Mouse (Mus musculus) embryo, embryonic 11 days (tissue): ENCODE data around the gene Dtnb.

Experiments used
- DNase-seq: peaks from one replicate; pipeline ENCODE4 v3.0.0-alpha.2; 2015

Gene Dtnb

DNA sequence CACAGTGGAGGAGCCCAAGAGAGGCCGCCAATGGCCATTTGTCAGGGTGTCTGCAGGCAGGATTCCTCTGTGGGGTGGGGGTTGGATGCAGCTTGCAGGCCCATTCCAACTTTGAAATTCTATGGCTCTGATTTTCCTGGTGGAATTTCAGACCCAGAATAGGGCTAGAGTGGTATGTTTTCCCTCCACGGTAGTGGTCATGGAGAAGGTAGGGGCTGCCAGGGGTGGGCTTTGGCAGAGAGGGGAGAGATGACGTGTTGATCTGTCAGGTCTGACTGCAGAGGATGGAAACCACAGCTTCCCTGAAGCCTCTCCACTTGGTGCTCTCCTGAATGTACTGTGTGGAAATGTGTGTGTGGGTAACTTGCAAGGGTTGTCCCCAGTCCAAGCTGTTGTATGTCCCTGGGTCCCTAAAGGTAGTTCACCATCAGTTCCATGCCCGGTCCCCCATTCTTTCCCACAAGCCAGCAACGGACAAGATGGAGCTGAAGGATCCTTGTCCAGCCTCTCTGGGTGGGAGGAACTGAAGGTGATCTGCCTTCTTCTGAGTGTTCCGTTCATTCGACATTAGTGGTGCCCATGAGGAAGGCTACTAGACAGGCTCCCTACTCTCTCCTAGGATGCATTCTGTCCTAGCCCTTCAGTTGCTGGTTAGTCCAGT is 237.5 kb downstream of the Dtnb start:
- DNase-seq, result no peak

DNA sequence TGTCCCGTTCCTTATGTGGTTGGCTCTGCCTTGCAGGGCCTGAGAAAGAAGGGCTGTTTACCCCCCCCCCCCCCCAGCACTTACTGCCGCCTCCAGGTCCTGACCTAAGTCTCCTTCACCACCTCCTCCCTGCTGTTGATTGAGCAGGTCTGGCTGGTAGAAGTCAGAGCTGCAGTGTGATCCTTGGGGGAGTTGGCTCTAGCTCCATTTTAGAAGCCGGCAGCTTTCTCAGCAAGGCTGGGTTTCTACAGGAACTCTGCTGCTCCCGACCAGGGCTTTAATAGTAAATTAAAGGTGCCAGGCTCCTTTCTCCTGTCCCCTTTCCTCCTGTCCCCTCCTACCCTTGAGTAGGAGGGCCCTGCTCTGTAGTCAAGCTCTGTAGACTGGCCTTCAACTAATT is 238.3 kb downstream of the Dtnb start:
- DNase-seq, result no peak

DNA sequence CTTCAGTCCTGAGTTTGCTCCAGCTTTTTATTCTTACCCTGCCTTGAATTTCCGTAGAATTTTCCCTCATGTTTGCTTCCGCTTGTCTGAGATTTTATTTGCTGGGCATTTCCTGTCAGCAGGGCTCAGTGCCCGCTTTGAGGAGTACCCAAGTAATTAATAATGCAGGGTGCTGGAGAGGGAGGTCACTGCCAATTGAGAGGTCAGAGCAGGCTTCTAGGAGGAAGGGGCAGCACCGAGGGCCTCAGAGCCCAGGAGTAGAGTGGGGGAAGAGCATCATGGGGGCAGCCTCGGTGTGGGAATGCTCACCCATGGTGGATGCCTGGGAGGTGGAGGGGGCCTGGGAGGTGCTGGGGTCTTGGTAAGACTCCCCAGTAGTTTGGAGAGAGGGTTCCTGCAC is 239.4 kb downstream of the Dtnb start:
- DNase-seq, result no peak

DNA sequence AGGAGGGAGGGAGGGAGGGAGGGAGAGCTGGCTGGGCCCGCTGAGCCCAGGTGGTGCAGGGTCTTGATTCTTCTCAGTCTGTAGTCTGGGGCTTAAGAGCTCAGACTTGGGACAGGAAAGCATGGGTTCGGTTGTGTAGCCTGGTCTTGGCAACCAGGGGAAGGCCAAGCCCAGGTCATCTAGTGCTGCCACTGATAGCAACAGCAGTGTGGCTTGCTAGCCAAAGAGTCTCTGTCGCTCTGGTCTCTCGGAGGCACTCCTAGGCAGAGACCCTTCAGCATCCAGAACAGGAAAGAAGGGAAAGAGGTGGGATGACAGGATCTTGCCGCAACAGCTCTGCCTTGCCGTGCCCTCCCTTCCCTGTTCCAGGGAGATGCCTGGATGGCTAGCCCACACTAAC is 240.1 kb downstream of the Dtnb start:
- DNase-seq, result no peak

DNA sequence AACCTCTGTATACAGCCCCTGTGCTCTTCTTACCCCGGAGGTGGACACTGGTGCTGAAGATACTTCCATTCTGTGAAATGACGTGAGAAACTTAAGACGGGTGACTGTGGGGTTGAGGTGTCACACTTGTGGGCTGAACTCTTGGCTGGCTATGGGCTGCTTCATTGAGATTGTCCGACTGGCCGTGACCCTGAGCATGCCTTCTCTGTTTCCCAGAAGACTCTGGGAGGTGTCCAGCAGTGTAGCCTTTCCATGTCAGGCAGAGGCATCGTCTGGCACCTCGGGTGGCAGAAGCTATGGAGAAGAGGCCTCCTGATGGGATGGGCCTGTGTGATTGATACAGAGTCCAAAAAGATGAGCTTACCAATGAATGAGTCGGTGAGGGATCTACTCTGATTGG is 241.0 kb downstream of the Dtnb start:
- DNase-seq, result no peak

DNA sequence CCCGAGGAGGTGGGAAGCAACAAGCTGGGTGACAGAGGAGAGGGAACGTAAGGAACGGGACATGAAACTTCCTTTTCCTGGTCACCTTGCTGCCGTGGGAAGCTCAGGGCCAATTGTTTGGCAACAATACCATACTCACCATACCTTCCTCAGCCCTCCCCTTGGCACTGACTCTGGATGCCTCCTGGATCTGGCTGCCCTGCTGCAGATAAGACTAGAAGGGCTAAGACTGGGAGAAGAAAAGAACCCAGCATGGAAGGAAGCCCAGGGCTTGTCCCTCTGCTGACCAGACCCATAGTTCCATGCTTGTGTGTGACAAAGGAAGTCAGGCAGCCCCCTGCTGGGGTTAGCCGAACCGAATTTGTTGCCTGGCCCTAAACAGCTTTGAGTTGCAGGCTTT is 243.2 kb downstream of the Dtnb start:
- DNase-seq, result no peak

DNA sequence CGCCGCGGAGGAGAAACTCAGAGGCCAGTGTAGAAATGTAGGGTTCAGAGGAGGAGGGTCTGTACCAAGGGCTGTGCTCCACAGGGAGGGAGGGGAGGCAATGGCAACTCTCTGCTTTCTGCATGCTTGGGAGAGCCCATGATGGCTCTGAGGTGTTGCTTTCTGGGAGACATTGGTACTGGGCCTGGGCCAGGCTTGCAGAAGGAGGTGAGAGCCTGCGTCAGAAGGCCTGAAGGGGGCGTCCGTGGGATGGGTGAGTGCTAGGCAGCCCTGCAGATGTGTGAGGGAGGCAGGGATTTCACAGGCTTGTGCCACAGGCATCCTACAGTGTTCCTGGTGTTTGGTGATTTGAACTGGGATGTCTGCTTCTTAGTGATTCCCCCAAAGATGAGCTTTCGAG is 244.9 kb downstream of the Dtnb start:
- DNase-seq, result no peak

DNA sequence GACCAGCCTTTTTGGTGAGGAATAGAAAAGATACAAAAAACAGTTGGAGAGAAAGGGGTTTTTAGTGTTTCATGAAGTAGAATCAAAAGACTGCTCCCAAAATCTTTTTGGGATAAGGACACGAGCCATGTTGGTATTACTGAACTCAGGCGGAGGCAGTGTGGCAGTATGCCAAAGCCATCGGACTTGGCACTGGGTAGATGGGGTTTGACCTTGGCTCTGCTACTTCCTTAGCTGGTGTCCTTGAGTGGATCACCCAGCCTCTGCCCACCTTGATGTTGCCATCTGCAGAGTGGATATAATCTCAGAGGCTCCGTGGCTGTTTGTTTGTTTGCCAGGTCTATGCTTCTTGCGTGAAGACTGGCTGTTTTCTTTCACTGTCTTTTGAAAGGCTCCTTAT is 245.4 kb downstream of the Dtnb start:
- no peak for DNase-seq

DNA sequence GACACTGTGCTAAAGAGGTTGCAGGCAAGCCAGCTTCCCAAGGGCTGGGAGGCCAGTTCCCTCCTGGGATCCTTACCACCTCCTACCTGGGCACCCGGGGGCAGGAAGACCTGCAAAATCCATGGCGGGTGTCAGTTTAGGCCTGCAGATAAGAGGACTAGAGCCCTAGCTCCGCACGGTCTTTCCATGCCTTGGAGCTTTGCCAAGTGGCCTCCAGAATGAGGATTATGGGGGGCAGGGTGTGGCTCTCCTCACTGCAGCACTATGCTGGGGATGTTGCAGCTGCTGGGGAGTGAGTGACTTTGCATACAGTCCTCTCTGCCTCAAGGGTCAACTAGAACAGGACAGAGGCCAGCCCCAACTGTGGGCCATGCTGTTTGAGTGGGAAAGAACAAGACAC is 247.7 kb downstream of the Dtnb start:
- DNase-seq, result no peak

DNA sequence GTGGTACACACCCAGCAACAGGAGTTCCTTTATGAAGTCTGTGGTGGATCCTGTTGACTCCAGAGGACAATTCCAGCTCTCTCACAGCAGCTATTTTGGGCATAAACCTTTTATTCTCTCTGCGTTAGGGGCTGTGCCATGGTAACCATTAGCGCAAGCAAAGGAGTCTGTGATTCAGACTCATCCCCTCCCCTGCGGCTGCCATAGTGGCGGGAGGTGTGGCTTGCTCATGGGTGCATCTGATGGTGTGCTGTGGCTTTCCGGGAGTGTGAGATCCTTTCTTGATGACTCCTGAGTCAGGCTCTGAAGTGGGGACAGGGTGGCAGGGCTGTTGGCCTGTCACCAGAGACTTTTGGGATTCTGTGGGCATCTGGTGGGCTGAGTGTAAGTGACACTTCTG is 251.2 kb downstream of the Dtnb start:
- DNase-seq, result no peak

DNA sequence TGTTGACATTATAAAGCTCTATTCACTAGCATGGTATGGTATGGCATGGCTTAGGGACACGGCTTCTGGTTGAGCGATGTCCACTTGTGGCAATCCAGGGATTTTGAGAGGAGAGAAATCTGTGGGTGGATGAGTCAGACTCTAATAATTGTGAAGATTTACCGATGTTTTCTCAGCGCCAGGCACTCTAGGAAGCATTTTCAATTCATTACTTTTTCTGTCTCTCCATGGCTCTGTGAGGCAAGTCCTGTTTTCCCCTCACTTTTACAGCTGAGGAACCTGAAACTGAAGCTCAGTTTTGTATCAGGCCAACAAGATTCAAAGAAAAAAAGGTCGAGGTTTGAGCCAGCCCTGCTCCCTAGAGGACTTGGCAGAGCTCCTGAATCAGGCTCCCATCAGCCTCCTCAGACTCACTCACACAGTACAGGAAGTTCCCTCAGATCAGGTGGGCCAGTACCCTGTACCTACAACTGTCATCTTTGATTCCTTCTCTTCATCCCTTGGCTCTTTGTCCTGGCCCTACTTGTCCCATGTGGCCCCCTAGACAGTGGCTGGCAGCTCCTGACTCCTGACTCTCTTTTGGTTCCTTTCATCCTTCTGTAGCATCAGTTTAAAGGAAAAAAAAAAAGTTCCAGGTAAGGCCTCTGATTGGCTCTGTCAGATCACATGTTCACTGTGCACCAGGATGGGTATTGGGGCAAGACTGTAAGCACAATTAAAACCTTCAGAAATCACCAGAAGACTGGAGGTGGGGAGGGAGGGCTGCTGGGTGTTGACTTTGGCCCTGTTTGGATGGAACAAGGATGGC is 252.9 kb downstream of the Dtnb start:
- DNase-seq, result no peak

DNA sequence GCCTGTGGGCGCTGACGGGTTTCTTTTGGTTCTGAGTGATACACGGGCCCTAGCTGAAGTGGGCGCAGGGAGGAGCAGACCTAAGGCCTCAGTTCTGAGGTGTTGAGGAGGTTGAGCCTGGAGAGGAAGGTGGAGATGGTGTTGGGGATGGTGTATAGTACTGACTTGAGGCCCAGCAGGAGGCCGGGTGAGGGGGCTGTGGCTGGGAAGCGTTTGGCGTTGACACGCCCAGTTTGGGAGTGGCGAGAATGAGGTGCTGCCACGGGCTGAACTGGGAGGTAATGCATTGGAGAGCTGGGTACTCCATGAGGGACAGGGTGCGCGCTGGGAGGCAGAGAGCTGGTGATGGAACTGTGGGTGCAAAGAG is 253.5 kb downstream of the Dtnb start:
- DNase-seq, result no peak

DNA sequence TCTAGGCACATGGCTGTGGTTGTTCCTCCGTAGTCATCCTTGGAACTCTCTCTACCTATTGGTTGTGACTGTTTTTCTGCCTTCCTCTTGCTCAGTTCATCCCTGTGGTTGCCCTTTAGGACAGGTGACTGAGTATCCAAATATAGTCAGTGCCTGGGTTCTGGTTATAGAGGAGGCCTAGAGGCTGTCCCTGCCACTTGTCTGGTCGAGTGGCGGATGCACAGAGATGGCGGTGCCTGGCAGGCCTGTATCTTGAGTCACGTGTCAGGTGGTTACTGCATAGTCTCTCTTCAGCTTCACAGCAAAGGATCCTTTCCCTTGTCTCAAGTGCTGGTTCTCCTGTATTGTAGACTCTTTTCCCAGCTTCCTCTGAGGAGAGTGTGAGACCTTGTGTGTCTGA is 255.6 kb downstream of the Dtnb start:
- no peak for DNase-seq
